Mouse (Mus musculus): ENCODE data around the gene Blzf1.

DNA sequence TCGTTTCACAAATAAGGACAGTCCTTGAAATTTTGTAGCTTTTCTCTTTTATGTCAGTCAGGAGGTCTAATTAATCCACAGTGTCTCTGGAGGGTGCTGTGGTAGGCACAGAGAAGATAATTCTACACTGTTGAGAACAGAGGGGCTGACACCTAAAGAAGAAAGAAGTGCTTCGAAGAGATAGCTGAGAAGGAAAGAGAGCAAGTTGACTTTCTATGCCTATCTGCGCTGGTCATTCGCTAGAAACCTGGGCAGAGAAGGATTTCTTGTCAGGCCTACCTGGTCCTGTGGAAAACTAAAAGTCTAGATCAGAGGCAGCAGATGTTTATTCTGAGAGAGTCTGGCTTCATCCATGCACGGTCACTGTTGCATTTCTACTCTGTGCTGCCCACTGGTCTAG is 6.8 kb upstream of the Blzf1 start:
- TF ChIP-seq EP300 (optimal IDR thresholded peaks at IDR 0.05): no peak
- TF ChIP-seq CTCF (IDR thresholded peaks at IDR 0.05; ENCODE audit: low read depth): no peak

Data from stomach, postnatal 0 days (tissue).